Mouse (Mus musculus): ENCODE data around the gene Cd180.

GRCm38 (mm10) chr13:102774786-102775201, 81.4 kb downstream of the Cd180 start:
- TF ChIP-seq POLR2A (IDR thresholded peaks at IDR 0.05; ENCODE audit: borderline replicate concordance, low read depth, low read length) (no peak), CTCF (IDR thresholded peaks at IDR 0.05; ENCODE audit: low read depth, low read length) (no peak)
